Mouse (Mus musculus) ES-E14 (cell line): ENCODE data around the gene Ralgds. TPM values are rescaled to one million over a fixed set of nuclear protein-coding genes. Genes with fewer than 3 reads are reported as not detected.
"Not testable (repeated sequence)": the region's sequence is repeated elsewhere in the genome, so short reads cannot be mapped to it uniquely, and the experiment has no call there.

Source experiments
- DNase-seq: peaks from one replicate; pipeline ENCODE4 v3.0.0-alpha.2; 2013; ENCODE audit warnings: low read depth, low spot score
- H3K27ac ChIP-seq: 2 replicates; pipeline ENCODE4 v1.5.1; 2012; ENCODE audit warnings: low read depth, mild to moderate bottlenecking, low read length, moderate library complexity, mixed read lengths; ENCODE audit not compliant: poor library complexity, insufficient read depth, severe bottlenecking
- H3K36me3 ChIP-seq: 2 replicates; pipeline ENCODE4 v1.6.1; 2012; ENCODE audit warnings: mild to moderate bottlenecking, low read length, moderate library complexity, mixed read lengths; ENCODE audit not compliant: control insufficient read depth, poor library complexity, insufficient read depth, severe bottlenecking
- H3K4me1 ChIP-seq, 2 experiments: fragments of 150-350 bp in 1 of 2; sonication (generic) in 1 of 2; 2 replicates each; pipeline ENCODE4 v1.6.1; 2012; ENCODE audit warnings: low read length in 2 of 2, mild to moderate bottlenecking in 1 of 2, mixed read lengths in 1 of 2; ENCODE audit not compliant: control insufficient read depth in 2 of 2, insufficient read depth in 2 of 2, poor library complexity in 1 of 2
- H3K4me3 ChIP-seq, 2 experiments: fragments of 150-350 bp in 1 of 2; sonication (generic) in 1 of 2; 2 replicates each; pipeline ENCODE4 v1.5.1; 2012; ENCODE audit warnings: low read length in 2 of 2, low read depth in 1 of 2, mild to moderate bottlenecking in 1 of 2, mixed read lengths in 1 of 2; ENCODE audit not compliant: insufficient read depth in 1 of 2, poor library complexity in 1 of 2, severe bottlenecking in 1 of 2
- H3K9ac ChIP-seq: 2 replicates; pipeline ENCODE4 v1.6.1; 2012; ENCODE audit warnings: low read depth, mild to moderate bottlenecking, low read length, mixed read lengths; ENCODE audit not compliant: poor library complexity, insufficient read depth, severe bottlenecking
- H3K9me3 ChIP-seq: fragments of 150-350 bp; sonication (generic); 2 replicates; pipeline ENCODE4 v1.6.1; 2012; ENCODE audit warnings: low read depth, mild to moderate bottlenecking, low read length; ENCODE audit not compliant: control insufficient read depth, insufficient read depth
- CHD2 ChIP-seq: IDR thresholded peaks from 2 replicates; pipeline ENCODE4 v1.6.1; 2014; ENCODE audit warnings: mild to moderate bottlenecking, low read depth, low read length, inconsistent platforms
- HCFC1 ChIP-seq: IDR thresholded peaks from 2 replicates; pipeline ENCODE4 v1.6.1; 2012; ENCODE audit warnings: low read length, inconsistent platforms, borderline replicate concordance; ENCODE audit not compliant: insufficient read depth
- MAFK ChIP-seq: IDR thresholded peaks from 2 replicates; pipeline ENCODE4 v1.6.1; 2014; ENCODE audit warnings: mild to moderate bottlenecking, low read depth, low read length, inconsistent platforms; ENCODE audit not compliant: insufficient read depth
- ZC3H11A ChIP-seq: IDR thresholded peaks from 2 replicates; pipeline ENCODE4 v1.6.1; 2012; ENCODE audit warnings: low read depth, mild to moderate bottlenecking, inconsistent platforms, low read length, borderline replicate concordance
- ZNF384 ChIP-seq: IDR thresholded peaks from 2 replicates; pipeline ENCODE4 v1.6.1; 2012; ENCODE audit warnings: low read depth, low read length, inconsistent platforms
- in situ Hi-C, 2 experiments: fragments of 600-800 bp; cut with MboI; formaldehyde crosslinking; loops; one replicate each; pipeline ENCODE4 v1.15.1; 2025; ENCODE audit warnings: low sequenced_read_pairs in 2 of 2, inconsistent platforms in 1 of 2; ENCODE audit not compliant: unreplicated experiment in 2 of 2
- total RNA-seq: library from RNA; depleted of rRNA; stranded (reverse); fragments of 300-350 nt; gene quantifications from 2 replicates; pipeline ENCODE4 v1.2.3, GENCODE M21; 2012

Gene Ralgds
- total RNA-seq, 1 experiment = 18.2 TPM

GRCm38 (mm10) chr2:28467860-28468485, 45.0 kb upstream of the Ralgds start, which contains the start of gene Mrps2:
Gene Mrps2, plus strand, starts transcription at chr2:28468066.
- H3K27ac ChIP-seq = 0 out of 2 replicates have a peak within 1 kb of the TSS, but pooled peaks have one; percentile 42
- in situ Hi-C loops = no loop called here

GRCm38 (mm10) chr2:28468486-28469225, 44.3 kb upstream of the Ralgds start:
- peaks cover 4 to 17% of the 10 kb centered on the region in 2 experiments; a peak in 3 of 4 replicates for H3K4me1 ChIP-seq
- H3K36me3 ChIP-seq = peaks cover 17% of the 10 kb centered on the region
- peak overlapping the region; percentile 94 for H3K4me3 ChIP-seq
- in situ Hi-C loops = no loop called here
- peak overlapping the region; percentile 96 for H3K9ac ChIP-seq
- 0 out of 2 replicates have a peak overlapping the region, but pooled peaks have one; percentile 42 for H3K27ac ChIP-seq
- TF ChIP-seq ZC3H11A (no peak), ZNF384 (no peak), MAFK (no peak), HCFC1 (no peak), CHD2 (no peak)
- no peaks in the 10 kb centered on the region for H3K9me3 ChIP-seq
- no peak for DNase-seq

More at GRCm38 (mm10) chr2:28467860-28468485, 45.0 kb upstream of the Ralgds start, which contains the start of gene Mrps2:
- TF ChIP-seq ZC3H11A = no peak
- peak; percentile 68; the same call in 1 of the 2 replicates for TF ChIP-seq HCFC1
- no peak for TF ChIP-seq MAFK
- TF ChIP-seq CHD2 = no peak
- Histone ChIP-seq H3K36me3 (peaks cover 17% of the 10 kb centered on the region), H3K9ac (peak within 1 kb of the TSS; percentile 96), H3K4me3 (peak within 1 kb of the TSS; percentile 94), H3K4me1 (peaks cover 4 to 17% of the 10 kb centered on the region in 2 experiments; a peak in 3 of 4 replicates), H3K9me3 (no peaks in the 10 kb centered on the region)
- DNase-seq = peak; percentile 74

GRCm38 (mm10) chr2:28469461-28469860, 43.5 kb upstream of the Ralgds start:
- DNase-seq = no peak
- TF ChIP-seq ZNF384 = no peak
- no peak for TF ChIP-seq HCFC1
- TF ChIP-seq ZC3H11A = no peak
- TF ChIP-seq CHD2 = no peak
- TF ChIP-seq MAFK = no peak
- Histone ChIP-seq H3K4me3 (peak overlapping the region in 1 of 2 experiments; percentile 94; a peak in 2 of 4 replicates), H3K9ac (peak overlapping the region; percentile 10; the same call in 1 of the 2 replicates), H3K36me3 (peaks cover 17% of the 10 kb centered on the region), H3K27ac (no peak overlapping the region), H3K4me1 (peaks cover 2 to 17% of the 10 kb centered on the region in 2 experiments; a peak in 3 of 4 replicates), H3K9me3 (no peaks in the 10 kb centered on the region)
- in situ Hi-C loops = no loop called here

- H3K4me1 ChIP-seq = peaks cover 1 to 13% of the 10 kb centered on the region in 2 experiments; a peak in 3 of 4 replicates
- no peak for DNase-seq
- H3K9ac ChIP-seq = no peak overlapping the region
- no peak overlapping the region; the same call in 1 of the 2 replicates for H3K27ac ChIP-seq
- H3K36me3 ChIP-seq = peaks cover 17% of the 10 kb centered on the region
- in situ Hi-C loops = no loop called here
- no peak for TF ChIP-seq CHD2
- TF ChIP-seq ZNF384 = no peak
- TF ChIP-seq MAFK = no peak
- no peak for TF ChIP-seq HCFC1
- TF ChIP-seq ZC3H11A = no peak
- H3K4me3 ChIP-seq = no peak overlapping the region
- H3K9me3 ChIP-seq = no peaks in the 10 kb centered on the region
Observed at GRCm38 (mm10) chr2:28470591-28470990, 42.3 kb upstream of the Ralgds start.

GRCm38 (mm10) chr2:28472011-28472410, 40.9 kb upstream of the Ralgds start:
- H3K9ac ChIP-seq, H3K4me3 ChIP-seq, H3K9me3 ChIP-seq, H3K27ac ChIP-seq, in situ Hi-C loops, H3K4me1 ChIP-seq, DNase-seq: not testable (repeated sequence)
- H3K36me3 ChIP-seq = peaks cover 17% of the 10 kb centered on the region
